Mouse (Mus musculus): ENCODE measurements around the gene Ftsj1.

DNA sequence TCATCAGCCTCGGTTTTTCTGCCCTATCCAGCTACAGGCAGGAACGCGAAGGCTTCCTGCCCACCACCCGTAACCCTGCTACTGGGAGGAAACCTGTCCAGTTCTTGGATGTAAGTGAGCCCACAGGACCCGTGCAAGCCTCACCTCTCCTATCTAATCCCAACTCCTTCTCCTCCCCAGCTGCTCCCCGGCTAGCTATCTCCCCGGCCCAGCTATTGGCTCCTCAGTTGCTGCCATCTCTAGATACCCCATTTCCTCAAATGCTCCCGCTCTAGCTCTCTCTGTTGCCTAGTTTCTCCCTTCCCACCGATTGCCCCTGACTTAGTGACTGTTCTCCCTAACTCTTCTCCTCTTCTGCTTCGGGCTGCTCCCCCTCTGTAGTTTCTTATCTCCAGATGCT, 19.8 kb upstream of the Ftsj1 start:
- TF ChIP-seq POLR2A (IDR thresholded peaks at IDR 0.05; ENCODE audit: borderline replicate concordance, control insufficient read depth, low read depth, low read length), result no peak
- no peak for TF ChIP-seq CTCF (IDR thresholded peaks at IDR 0.05; ENCODE audit: control insufficient read depth, insufficient read depth, low read length)
